Mouse (Mus musculus): ENCODE data around the gene Fasn. TPM values are rescaled to one million over a fixed set of nuclear protein-coding genes. Genes with fewer than 3 reads are reported as not detected.
"Not testable (repeated sequence)": the region's sequence is repeated elsewhere in the genome, so short reads cannot be mapped to it uniquely, and the experiment has no call there.

Gene Fasn
- polyA plus RNA-seq, 1 experiment from 2014 or later: 45.1 TPM

DNA sequence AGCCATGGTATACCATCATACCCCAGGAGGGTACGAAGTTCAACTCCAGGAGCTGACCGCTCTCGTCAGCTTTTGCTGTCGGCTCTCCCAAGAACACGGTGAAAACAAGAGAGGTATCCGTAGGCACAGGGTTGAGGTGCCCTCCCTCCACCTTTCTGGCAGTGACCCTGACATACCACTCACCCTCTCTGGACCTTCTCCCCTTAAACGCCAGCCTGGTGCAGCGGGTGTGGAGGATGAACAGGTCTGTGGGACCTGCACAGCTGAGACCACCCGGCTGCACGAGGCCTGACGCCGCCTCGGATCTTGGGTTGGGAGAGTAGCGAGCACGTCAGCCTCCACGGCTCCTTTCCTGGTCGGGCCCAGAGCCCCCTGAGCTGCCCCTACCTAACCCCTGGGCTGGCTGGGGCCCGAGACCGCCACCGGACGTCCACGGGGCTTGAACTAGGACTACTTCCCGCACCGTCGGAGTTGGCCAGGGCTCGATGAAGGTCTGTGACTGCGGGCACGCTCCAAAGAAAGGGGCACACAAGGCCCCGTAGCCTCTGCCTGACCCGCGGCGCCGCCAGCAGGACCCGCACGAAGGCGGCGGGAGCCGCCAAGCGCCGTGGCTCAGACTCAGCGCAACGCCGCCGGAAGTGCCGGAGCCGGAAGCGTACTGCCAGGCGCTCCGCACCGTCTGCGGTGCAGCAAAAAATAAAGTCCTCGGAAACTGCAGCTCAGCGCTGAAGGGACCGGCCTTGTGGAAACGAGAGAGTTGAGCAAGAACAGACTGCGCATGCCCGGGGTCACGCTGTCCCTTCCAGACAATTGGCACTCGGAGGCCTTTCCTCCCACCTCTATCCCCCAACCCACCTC lies 28.4 kb downstream of the Fasn start, which contains the start of gene Dus1l:
Gene Dus1l (minus strand): TSS at position 648 of the 858 bp plus-strand sequence.
- ATAC-seq (ENCODE audit: insufficient number of reproducible peaks, low FRiP score): peak; percentile 91
- peak within 1 kb of the TSS; percentile 72 for H3K27ac ChIP-seq (ENCODE audit: poor library complexity, severe bottlenecking)
- 1% methylated on average over 59 of the region's 59 CpGs for WGBS

DNA sequence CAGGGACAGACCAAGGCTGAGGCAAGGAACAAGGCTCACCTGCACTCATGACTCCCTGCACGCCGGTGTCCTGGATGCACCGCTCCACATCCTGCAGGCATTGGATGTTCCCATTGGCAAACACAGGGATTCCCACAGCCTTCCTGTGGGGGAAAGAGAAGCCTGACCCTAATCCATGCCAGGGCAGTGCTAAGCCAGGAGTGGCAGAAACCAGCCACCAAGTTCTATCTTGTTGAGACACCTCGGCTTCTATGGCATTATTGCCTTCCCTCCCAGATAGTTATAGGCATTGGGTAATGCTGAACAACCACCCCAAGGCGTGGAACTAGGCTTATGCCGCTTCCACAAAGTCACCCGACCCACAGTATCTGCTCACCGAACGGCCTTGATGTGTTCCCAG lies 31.7 kb downstream of the Fasn start:
- ATAC-seq (ENCODE audit: insufficient number of reproducible peaks, low FRiP score): no peak
- no peak overlapping the region for H3K27ac ChIP-seq (ENCODE audit: poor library complexity, severe bottlenecking)
- no peak overlapping the region for H3K4me3 ChIP-seq
- H3K9me3 ChIP-seq (replicated peaks): no peaks in the 10 kb centered on the region
- H3K36me3 ChIP-seq: peaks cover 71% of the 10 kb centered on the region
- H3K4me2 ChIP-seq: no peak overlapping the region
- H3K4me1 ChIP-seq (replicated peaks): peaks cover 16% of the 10 kb centered on the region
- WGBS: 94% methylated on average over 9 of the region's 9 CpGs
- no peaks in the 10 kb centered on the region for H3K27me3 ChIP-seq (replicated peaks)
- H3K9ac ChIP-seq: no peak overlapping the region

More for the DNA sequence above, 28.4 kb downstream of the Fasn start, which contains the start of gene Dus1l:
- Histone ChIP-seq H3K4me1 (replicated peaks) (peaks cover 22% of the 10 kb centered on the region), H3K4me2 (peak within 1 kb of the TSS; percentile 94), H3K9ac (peak within 1 kb of the TSS; percentile 96), H3K9me3 (replicated peaks) (no peaks in the 10 kb centered on the region), H3K36me3 (peaks cover 40% of the 10 kb centered on the region), H3K27me3 (replicated peaks) (no peaks in the 10 kb centered on the region), H3K4me3 (peak within 1 kb of the TSS; percentile 83)

DNA sequence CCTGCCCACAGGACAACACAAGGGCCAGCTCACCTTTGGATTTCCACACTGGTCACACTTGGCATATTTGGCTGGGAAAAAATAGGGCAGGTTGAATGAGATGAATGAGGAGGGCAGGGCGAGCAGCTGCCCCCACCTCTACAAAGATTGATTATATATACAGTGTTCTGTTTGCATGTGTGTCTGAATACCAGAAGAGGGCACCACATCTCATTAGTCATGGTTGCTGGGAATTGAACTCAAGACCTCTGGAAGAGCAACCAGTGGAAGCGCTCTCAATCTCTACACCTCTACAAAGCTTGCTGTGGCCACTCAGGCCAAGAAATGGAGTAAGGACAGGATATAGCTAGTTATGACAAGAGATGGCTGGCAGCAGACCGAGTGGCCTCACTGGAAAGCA lies 34.5 kb downstream of the Fasn start:
- Histone ChIP-seq H3K4me2 (no peak overlapping the region), H3K4me3 (no peak overlapping the region), H3K9me3 (replicated peaks) (no peaks in the 10 kb centered on the region), H3K27ac (ENCODE audit: poor library complexity, severe bottlenecking) (no peak overlapping the region), H3K4me1 (replicated peaks) (peaks cover 15% of the 10 kb centered on the region), H3K9ac (no peak overlapping the region), H3K36me3 (peaks cover 89% of the 10 kb centered on the region), H3K27me3 (replicated peaks) (no peaks in the 10 kb centered on the region)
- 88% methylated on average over 3 of the region's 3 CpGs for WGBS
- ATAC-seq (ENCODE audit: insufficient number of reproducible peaks, low FRiP score): no peak

DNA sequence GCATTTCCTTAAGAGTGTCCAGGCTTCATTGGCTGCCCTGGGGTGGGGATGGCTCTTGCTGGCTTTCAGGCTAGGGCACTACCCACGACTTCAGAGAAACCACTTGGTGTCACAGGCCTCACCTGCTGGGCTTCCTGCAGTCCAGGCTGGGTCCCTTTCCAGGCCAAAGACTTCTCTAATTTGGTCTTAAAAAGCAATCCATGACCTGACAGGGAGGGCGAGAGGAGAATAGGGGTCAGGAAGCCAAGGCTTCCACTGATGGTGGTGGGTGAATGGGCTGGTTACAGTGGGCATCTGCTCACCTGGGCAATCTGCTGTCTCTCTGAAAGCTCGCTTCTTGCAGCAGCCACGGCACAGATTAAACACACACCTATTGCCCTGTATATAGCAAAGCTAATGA lies 35.0 kb downstream of the Fasn start:
- H3K27me3 ChIP-seq (replicated peaks): no peaks in the 10 kb centered on the region
- 82% methylated on average over 4 of the region's 4 CpGs for WGBS
- H3K27ac ChIP-seq (ENCODE audit: poor library complexity, severe bottlenecking): no peak overlapping the region
- H3K4me1 ChIP-seq (replicated peaks): peaks cover 14% of the 10 kb centered on the region
- no peaks in the 10 kb centered on the region for H3K9me3 ChIP-seq (replicated peaks)
- no peak overlapping the region for H3K4me3 ChIP-seq
- no peak overlapping the region for H3K9ac ChIP-seq
- H3K36me3 ChIP-seq: peaks cover 84% of the 10 kb centered on the region
- no peak overlapping the region for H3K4me2 ChIP-seq
- ATAC-seq (ENCODE audit: insufficient number of reproducible peaks, low FRiP score): no peak

DNA sequence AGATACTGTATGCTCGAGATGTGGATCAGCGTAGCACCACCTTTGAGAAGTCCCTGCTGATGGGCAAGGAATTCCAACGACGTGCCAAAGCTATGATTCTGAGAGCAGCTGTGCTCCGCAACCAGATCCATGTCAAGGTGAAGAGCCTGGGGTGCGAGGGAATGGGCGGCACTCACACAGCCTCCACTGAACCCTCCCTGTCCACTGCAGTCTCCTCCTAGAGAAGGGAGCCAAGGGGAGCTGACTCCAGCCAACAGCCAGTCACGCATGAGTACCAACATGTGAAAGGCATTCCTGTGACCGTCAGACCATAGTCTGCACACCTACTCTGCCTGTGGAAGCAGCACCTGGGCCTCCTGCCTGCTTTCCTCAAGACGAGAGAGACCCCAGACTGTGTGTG lies 35.9 kb downstream of the Fasn start:
- not testable (repeated sequence) for H3K4me3 ChIP-seq; ATAC-seq (ENCODE audit: insufficient number of reproducible peaks, low FRiP score); H3K9ac ChIP-seq; H3K27ac ChIP-seq (ENCODE audit: poor library complexity, severe bottlenecking); H3K27me3 ChIP-seq (replicated peaks); H3K9me3 ChIP-seq (replicated peaks); H3K4me2 ChIP-seq
- peaks cover 16% of the 10 kb centered on the region for H3K4me1 ChIP-seq (replicated peaks)
- peaks cover 76% of the 10 kb centered on the region for H3K36me3 ChIP-seq
- WGBS: 77% methylated on average over 9 of the region's 10 CpGs

DNA sequence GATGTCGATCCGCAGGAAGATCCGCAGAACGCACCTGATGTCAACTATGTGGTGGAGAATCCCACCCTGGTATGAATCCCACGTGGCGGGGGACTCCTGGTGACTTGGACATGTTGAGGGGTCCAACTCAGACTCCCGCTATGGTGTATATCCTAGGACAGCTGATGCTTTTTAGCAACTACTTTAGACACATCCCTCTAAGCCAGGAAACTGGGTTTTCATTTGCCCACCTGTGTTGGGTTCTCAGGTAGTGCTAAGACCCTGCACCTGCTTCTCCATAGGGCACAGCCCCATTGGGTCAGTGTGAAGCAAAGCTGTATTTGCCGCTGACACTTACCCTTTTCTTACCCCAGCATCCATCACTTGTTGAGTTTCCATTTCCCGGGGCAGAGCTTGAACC lies 39.2 kb downstream of the Fasn start:
- Histone ChIP-seq H3K4me1 (replicated peaks) (peaks cover 21% of the 10 kb centered on the region), H3K4me2 (peak overlapping the region; percentile 96), H3K9ac (peak overlapping the region; percentile 97), H3K9me3 (replicated peaks) (no peaks in the 10 kb centered on the region), H3K36me3 (peaks cover 63% of the 10 kb centered on the region), H3K4me3 (peak overlapping the region; percentile 100), H3K27ac (ENCODE audit: poor library complexity, severe bottlenecking) (no peak overlapping the region), H3K27me3 (replicated peaks) (peaks cover 8% of the 10 kb centered on the region; the same call in 1 of the 2 replicates)
- WGBS: 33% methylated on average over 9 of the region's 9 CpGs
- ATAC-seq (ENCODE audit: insufficient number of reproducible peaks, low FRiP score): no peak

DNA sequence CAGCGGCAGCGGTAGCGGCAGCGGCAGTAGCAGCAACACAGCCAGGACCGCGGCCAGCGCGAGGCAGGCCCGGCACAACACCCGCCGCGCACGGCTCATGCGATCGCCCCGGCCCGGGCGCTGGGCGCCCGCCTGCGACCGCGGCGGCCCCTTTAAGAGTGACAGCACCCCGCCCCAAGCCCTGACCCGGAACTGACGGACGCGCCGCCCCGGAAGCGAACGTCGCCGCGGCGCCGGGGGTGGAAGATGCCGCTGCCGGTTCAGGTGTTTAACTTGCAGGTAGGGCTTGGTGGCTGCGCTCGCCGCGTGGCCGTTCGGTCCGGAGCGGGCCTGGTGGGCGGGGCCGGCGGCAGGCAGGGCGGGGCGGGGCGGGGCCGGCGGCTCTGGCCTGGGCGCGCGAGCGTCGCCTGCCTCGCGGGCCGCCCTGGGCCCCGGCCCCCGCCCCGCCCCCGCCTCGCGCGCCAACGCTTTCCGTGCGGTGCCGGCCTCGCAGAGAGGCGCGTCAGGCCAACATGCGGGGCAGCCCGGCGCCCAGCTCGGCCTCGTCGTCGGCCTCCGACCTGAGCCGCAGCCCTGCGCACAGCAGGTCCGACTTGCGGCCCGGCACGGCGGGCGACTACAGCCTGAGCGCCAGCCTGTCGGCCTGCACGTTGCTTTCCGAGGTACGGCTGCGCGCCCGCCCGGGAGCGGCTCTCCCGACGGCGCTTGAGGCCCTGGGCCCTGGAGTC lies 40.1 kb downstream of the Fasn start, which contains the start of the genes Rfng and Gps1:
Gene Rfng (minus strand): TSS at position 144 of the 728 bp plus-strand sequence.
Gene Gps1 (plus strand): TSS at position 209 of the 728 bp plus-strand sequence.
- Histone ChIP-seq H3K4me1 (replicated peaks) (peaks cover 21% of the 10 kb centered on the region), H3K9me3 (replicated peaks) (no peaks in the 10 kb centered on the region), H3K9ac (peak within 1 kb of the TSS; percentile 97), H3K36me3 (peaks cover 57% of the 10 kb centered on the region), H3K4me2 (peak within 1 kb of the TSS; percentile 96), H3K27me3 (replicated peaks) (peaks cover 8% of the 10 kb centered on the region; the same call in 1 of the 2 replicates), H3K27ac (ENCODE audit: poor library complexity, severe bottlenecking) (peak within 1 kb of the TSS; percentile 47; the same call in 1 of the 2 replicates), H3K4me3 (peak within 1 kb of the TSS; percentile 100)
- peak; percentile 84 for ATAC-seq (ENCODE audit: insufficient number of reproducible peaks, low FRiP score)
- WGBS: under 1% methylated on average over 83 of the region's 107 CpGs

DNA sequence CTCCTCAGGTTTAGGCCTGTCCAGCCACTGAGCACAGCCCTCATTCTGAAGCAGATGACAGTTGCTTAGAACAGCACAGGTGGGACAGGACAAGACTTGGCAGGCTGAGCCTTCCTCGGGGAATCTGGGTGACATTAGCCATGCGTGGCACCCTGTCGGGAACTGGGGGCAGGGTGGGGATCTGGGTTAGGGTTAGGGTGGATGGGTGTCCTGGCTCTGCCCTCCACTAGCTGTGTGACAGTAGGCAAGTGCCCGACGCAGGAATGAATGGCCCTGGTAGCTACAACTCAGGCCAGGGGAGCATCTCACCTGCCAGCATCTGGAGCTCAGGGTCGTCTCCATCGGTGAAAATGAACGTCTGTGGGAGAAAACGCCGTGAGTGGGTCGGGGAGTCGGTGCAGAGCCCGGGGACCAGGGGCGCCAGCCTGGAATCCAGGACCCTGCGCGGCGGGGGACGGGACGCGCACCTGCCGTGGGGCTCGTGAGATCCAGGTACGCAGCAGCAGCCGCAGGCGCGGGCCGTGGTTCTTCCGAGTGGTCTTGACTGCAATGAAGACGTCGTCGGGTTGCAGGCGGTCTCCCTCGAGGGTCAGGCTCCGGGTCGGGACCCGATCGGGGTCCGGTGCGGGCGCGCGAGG lies 40.8 kb downstream of the Fasn start:
- ATAC-seq (ENCODE audit: insufficient number of reproducible peaks, low FRiP score): no peak; the same call in 1 of the 2 replicates
- Histone ChIP-seq H3K36me3 (peaks cover 52% of the 10 kb centered on the region), H3K27me3 (replicated peaks) (peaks cover 8% of the 10 kb centered on the region; the same call in 1 of the 2 replicates), H3K4me1 (replicated peaks) (peaks cover 21% of the 10 kb centered on the region), H3K9me3 (replicated peaks) (no peaks in the 10 kb centered on the region), H3K4me2 (peak overlapping the region; percentile 96), H3K27ac (ENCODE audit: poor library complexity, severe bottlenecking) (peak overlapping the region; percentile 47; the same call in 1 of the 2 replicates), H3K9ac (peak overlapping the region; percentile 97), H3K4me3 (peak overlapping the region; percentile 100)
- WGBS: 2% methylated on average over 42 of the region's 42 CpGs

DNA sequence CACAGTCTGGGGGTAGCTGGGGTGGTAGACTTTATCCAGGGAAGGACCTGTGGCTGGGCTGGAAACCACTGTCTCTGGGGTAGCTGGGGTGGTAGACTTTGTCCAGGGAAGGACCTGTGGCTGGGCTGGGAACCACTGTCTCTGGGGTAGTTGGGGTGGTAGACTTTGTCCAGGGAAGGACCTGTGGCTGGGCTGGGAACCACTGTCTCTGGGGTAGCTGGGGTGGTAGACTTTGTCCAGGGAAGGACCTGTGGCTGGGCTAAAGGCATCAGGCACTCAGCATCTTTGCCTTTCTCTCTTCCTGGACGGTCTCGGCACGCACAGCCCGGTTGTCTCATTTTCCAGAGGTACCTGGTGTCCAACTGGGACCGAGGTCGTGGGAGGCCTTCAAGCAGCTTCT lies 43.0 kb downstream of the Fasn start:
- peaks cover 30% of the 10 kb centered on the region for H3K36me3 ChIP-seq
- not testable (repeated sequence) for H3K4me2 ChIP-seq; ATAC-seq (ENCODE audit: insufficient number of reproducible peaks, low FRiP score); H3K27ac ChIP-seq (ENCODE audit: poor library complexity, severe bottlenecking); H3K9me3 ChIP-seq (replicated peaks); H3K9ac ChIP-seq; H3K4me3 ChIP-seq
- peaks cover 18% of the 10 kb centered on the region for H3K27me3 ChIP-seq (replicated peaks)
- peaks cover 21% of the 10 kb centered on the region for H3K4me1 ChIP-seq (replicated peaks)
- 93% methylated on average over 6 of the region's 6 CpGs for WGBS

DNA sequence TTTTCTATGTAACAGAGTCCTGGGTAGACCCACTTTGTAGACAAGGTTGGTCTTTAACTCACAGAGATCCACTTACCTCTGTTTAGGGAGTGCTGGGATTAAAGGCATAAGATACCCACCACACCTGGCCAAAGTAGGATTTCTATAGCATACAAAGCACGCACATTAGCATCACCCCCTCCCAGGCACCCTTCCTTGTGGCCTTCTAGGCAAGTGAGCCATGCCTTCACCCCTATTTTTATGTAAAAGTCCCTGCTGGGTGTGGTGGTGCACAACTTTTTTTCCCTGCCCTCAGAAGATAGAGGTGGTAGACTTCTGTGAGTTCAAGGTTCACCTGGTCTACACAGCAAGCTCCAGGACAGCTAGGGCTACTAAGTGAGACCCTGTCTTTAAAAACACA lies 44.5 kb downstream of the Fasn start:
- H3K4me3 ChIP-seq: no peak overlapping the region
- peaks cover 23% of the 10 kb centered on the region for H3K27me3 ChIP-seq (replicated peaks)
- no peak overlapping the region for H3K9ac ChIP-seq
- 86% methylated on average over 1 of the region's 1 CpGs for WGBS
- ATAC-seq (ENCODE audit: insufficient number of reproducible peaks, low FRiP score): no peak
- no peak overlapping the region for H3K27ac ChIP-seq (ENCODE audit: poor library complexity, severe bottlenecking)
- peaks cover 23% of the 10 kb centered on the region for H3K36me3 ChIP-seq
- H3K4me2 ChIP-seq: no peak overlapping the region
- H3K9me3 ChIP-seq (replicated peaks): no peaks in the 10 kb centered on the region
- peaks cover 9% of the 10 kb centered on the region for H3K4me1 ChIP-seq (replicated peaks)
